Mouse (Mus musculus) cerebellum, adult 2 months (tissue): ENCODE data around the gene Lmbr1. TPM values are rescaled to one million over a fixed set of nuclear protein-coding genes. Genes with fewer than 3 reads are reported as not detected.
A peak's percentile ranks its signal among the peaks of the same experiment; 100 is the strongest.
"Not testable (repeated sequence)": the region's sequence is repeated elsewhere in the genome, so short reads cannot be mapped to it uniquely, and the experiment has no call there.

Experiments
- DNase-seq, 2 experiments: peaks; one replicate each; pipeline ENCODE4 v3.0.0; 2021
- H3K27ac ChIP-seq: fragments of 200-500 bp; 2 replicates; pipeline ENCODE4 v1.5.1; 2012; ENCODE audit warnings: low read length, control low read depth, inconsistent platforms; ENCODE audit not compliant: insufficient read depth
- H3K27me3 ChIP-seq: fragments of 200-500 bp; 2 replicates; pipeline ENCODE4 v1.6.1; 2012; ENCODE audit warnings: inconsistent platforms, mild to moderate bottlenecking, low read length, moderate library complexity; ENCODE audit not compliant: control insufficient read depth, insufficient read depth
- H3K4me1 ChIP-seq: fragments of 200-500 bp; 2 replicates; pipeline ENCODE4 v1.6.1; 2011; ENCODE audit warnings: low read length; ENCODE audit not compliant: control insufficient read depth, insufficient read depth
- H3K4me3 ChIP-seq: fragments of 200-500 bp; replicated peaks from 2 replicates; pipeline ENCODE3; 2011; ENCODE audit warnings: mild to moderate bottlenecking, low read depth, low read length, control low read depth; ENCODE audit not compliant: insufficient read depth
- CTCF ChIP-seq: fragments of 200-500 bp; IDR thresholded peaks from 2 replicates; pipeline ENCODE4 v1.5.1; 2011; ENCODE audit warnings: low read depth, mild to moderate bottlenecking, control low read depth, low read length, moderate library complexity, borderline replicate concordance; ENCODE audit not compliant: insufficient read depth
- POLR2A ChIP-seq: fragments of 200-500 bp; IDR thresholded peaks from 2 replicates; pipeline ENCODE4 v1.6.1; 2011; ENCODE audit warnings: low read length, control low read depth, borderline replicate concordance; ENCODE audit not compliant: insufficient read depth
- WGBS: fragments of 180-500 bp; shearing (Covaris S2); methylation state at CpG from one replicate; pipeline ENCODE4 v1.1.7; 2018; 5-methylcytosine and 5-hydroxymethylcytosine counted together
- polyA plus RNA-seq: library from polyadenylated mRNA; depleted of rRNA; stranded (reverse); fragments of >200 nt; gene quantifications from 2 replicates; pipeline ENCODE4 v1.2.3, GENCODE M21; 2012; rRNA removed

Gene Lmbr1
- 14.0 and 14.1 TPM in 2 replicates for polyA plus RNA-seq

DNA sequence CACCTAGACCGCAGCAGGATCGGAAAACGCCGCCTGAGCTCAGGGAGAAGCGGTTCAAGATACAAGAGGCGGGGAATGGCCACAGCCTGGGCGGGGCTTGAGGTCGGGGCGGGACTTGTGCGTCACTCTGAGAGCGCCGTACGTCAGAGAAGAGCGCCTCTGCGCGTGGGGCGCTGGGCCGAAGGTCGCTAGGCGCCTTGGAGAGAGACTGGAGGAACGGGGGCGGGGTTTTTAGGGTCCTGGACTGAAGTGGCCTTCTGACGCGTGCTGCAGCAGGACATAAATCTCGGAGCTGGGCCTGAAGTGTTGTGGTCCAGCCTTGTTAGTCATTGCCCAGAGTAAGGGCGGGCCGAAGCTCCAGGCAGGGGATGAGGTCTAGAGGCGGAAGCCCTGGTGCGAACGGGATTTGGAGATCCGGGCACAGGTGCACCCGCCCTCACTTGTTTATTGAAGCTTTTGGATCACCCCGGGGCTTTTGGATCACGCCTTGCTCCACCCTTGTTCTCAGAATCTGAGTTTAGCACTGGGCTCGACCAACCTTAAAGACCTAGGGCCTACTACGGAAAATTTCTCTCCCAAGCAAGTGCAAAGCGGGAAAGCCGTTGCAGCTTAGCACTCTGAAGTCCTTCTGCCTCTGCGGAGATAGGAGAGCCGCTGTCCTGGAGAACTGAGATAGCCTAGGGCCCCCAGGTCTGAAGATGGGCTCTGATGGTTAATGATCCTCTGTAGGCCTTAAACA, at the start of gene Lmbr1:
Lmbr1 (minus strand) TSS at position 93 of the 739 bp plus-strand sequence.
- TF ChIP-seq CTCF, result no peak
- TF ChIP-seq POLR2A, result peak; percentile 91

GRCm38 (mm10) chr5:29423330-29423729, 45.1 kb upstream of the Lmbr1 start:
- not testable (repeated sequence) for H3K27me3 ChIP-seq, H3K4me1 ChIP-seq, H3K4me3 ChIP-seq, DNase-seq, H3K27ac ChIP-seq
- WGBS, result 51% methylated on average over 3 of the region's 3 CpGs

More for the DNA sequence above, at the start of gene Lmbr1:
- Histone ChIP-seq H3K27ac (peak within 1 kb of the TSS; percentile 90), H3K27me3 (no peaks in the 10 kb centered on the region), H3K4me1 (no peaks in the 10 kb centered on the region), H3K4me3 (peak within 1 kb of the TSS; percentile 97)
- DNase-seq, result peak; percentile 93 to 97
- under 1% methylated on average over 40 of the region's 40 CpGs for WGBS

DNA sequence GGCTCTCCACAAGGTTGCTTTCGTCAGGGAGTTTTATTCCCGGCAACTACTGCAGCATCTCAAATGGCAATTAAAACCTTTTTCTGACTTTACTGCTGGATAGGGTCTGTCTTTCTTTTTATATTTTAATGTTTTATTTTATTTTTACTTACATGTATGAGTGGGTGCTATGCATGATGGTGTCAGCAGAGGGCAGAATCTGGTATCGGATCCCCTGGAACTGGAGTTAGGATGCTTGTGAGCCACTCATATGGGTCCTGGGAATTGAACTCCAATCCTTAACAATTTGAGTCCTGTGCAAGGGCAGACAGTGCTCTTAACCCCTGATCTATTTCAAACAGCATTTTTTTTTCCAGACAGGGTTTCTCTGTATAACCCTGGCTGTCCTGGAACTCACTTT, 34.9 kb upstream of the Lmbr1 start:
- Histone ChIP-seq H3K4me1 (no peaks in the 10 kb centered on the region), H3K27me3 (no peaks in the 10 kb centered on the region), H3K4me3 (no peak overlapping the region), H3K27ac (no peak overlapping the region)
- no peak for DNase-seq
- TF ChIP-seq CTCF (no peak), POLR2A (no peak)
- 86% methylated on average over 3 of the region's 3 CpGs for WGBS

DNA sequence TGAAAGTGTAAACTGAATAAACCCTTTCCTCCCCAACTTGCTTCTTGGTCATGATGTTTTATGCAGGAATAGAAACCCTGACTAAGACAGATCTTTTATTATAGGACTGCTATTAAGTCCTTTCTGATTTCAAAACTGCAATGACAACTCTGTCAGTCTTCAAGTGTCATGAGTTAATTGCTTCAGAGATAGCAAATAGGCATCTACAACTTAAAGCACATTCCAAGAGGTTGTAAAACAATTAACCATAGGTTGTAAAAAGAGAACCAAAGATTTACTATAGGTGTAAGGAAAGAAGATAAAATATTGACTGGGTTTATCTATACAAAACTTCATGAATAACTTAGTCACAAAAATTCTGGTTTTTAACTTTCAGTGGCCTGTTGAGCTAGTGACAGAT, 32.7 kb upstream of the Lmbr1 start:
- no peak overlapping the region for H3K4me3 ChIP-seq
- H3K4me1 ChIP-seq, result no peaks in the 10 kb centered on the region
- no peak for TF ChIP-seq CTCF
- no peak for TF ChIP-seq POLR2A
- no peak overlapping the region for H3K27ac ChIP-seq
- no peaks in the 10 kb centered on the region for H3K27me3 ChIP-seq
- DNase-seq, result no peak

DNA sequence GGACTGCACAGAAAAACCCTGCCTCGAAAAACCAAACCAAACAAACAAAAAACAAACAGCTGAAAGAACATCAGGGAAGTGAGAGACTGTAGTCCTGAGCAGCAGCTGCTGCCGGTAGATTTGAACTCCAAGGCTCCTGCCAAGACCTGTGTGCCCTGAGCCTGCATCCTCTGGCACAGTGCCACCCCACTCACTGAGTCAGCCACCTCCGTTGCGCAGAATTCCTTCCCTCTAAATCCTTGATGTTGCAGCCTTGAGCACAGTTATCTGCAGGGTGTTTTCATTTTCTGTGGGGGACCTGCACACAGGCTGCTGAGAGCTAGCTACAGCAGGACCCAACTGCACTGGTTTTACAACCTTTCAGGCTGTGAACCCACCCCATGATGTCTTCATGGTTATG, 20.2 kb upstream of the Lmbr1 start:
- Histone ChIP-seq H3K4me3 (no peak overlapping the region), H3K27ac (no peak overlapping the region), H3K4me1 (no peaks in the 10 kb centered on the region), H3K27me3 (no peaks in the 10 kb centered on the region)
- DNase-seq, result no peak
- TF ChIP-seq CTCF (no peak), POLR2A (no peak)
- 11% methylated on average over 4 of the region's 4 CpGs for whole genome bisulfite sequencing

GRCm38 (mm10) chr5:29388944-29389765, 11.0 kb upstream of the Lmbr1 start:
- Histone ChIP-seq H3K4me3 (no peak overlapping the region), H3K27ac (no peak overlapping the region), H3K4me1 (no peaks in the 10 kb centered on the region), H3K27me3 (no peaks in the 10 kb centered on the region)
- peak; percentile 80 for TF ChIP-seq CTCF
- TF ChIP-seq POLR2A, result no peak
- WGBS, result 20% methylated on average over 15 of the region's 15 CpGs
- DNase-seq, result peak; percentile 62 to 74

DNA sequence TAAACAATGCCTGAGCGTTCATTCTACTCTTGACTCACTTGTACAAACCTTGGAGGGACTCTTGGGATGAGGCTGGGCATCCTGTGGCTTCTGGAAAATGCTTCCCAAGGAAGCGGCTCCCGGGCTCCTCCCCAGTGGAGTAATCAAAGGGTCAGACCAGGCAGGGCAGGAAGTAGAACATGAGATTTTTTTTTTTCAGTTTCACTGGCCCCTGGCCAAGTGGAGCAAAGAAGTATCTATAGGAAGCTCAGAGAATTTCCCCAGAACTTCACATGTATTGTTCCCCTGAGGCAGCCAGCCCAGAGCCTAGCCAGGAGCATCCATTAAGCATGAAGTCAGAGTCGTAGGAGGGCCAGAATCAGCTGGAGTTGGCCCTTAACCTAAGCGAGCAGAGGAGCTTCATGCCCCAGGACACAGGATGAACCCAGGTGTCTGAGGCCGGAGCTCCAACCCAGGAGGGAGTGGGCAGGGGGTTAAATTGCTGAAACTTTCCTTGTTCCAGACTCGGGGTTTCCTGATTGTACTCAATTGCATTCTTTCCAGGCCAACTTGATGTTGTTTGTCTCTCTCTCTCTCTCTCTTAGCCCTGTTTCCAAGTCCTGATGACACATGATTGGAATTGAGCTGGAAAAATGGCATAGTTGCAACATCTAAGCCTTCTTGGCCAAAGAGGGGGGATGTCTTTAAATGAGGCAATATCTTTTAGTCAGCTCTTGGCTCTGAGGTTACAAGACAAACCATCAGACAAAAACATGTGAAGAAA, 10.2 kb upstream of the Lmbr1 start:
- H3K4me3 ChIP-seq, result no peak overlapping the region
- DNase-seq, result no peak
- TF ChIP-seq POLR2A (no peak), CTCF (no peak)
- whole genome bisulfite sequencing, result 33% methylated on average over 7 of the region's 7 CpGs
- H3K27ac ChIP-seq, result no peak overlapping the region
- no peaks in the 10 kb centered on the region for H3K27me3 ChIP-seq
- H3K4me1 ChIP-seq, result no peaks in the 10 kb centered on the region
